Mouse (Mus musculus) liver, adult 2 months (tissue): ENCODE results near the gene Synm.

ENCODE experiments used
- CTCF ChIP-seq: fragments of 200-500 bp; IDR thresholded peaks from 2 replicates; pipeline ENCODE4 v1.5.1; 2011; ENCODE audit warnings: low read depth, low read length, control low read depth
- POLR2A ChIP-seq: fragments of 200-500 bp; IDR thresholded peaks from 2 replicates; pipeline ENCODE4 v1.6.1; 2011; ENCODE audit warnings: low read length, control low read depth; ENCODE audit not compliant: insufficient read depth; ENCODE audit errors: extremely low read depth

- TF ChIP-seq CTCF (no peak), POLR2A (no peak)
These were observed 12.7 kb upstream of the Synm start for GRCm38 (mm10) chr7:67772231-67772630.
